Mouse (Mus musculus) erythroblast, embryonic 14.5 days (primary cell): ENCODE results near the gene Hnrnpk. TPM values are rescaled to one million over a fixed set of nuclear protein-coding genes. Genes with fewer than 3 reads are reported as not detected.

ENCODE experiments used
- H3K27me3 ChIP-seq: 2 replicates; pipeline ENCODE4 v1.6.1; 2012; ENCODE audit warnings: inconsistent platforms; ENCODE audit not compliant: control insufficient read depth
- H3K36me3 ChIP-seq: 2 replicates; pipeline ENCODE4 v1.6.1; 2012; ENCODE audit warnings: mild to moderate bottlenecking, inconsistent platforms; ENCODE audit not compliant: control insufficient read depth
- H3K4me1 ChIP-seq: 2 replicates; pipeline ENCODE4 v1.6.1; 2012; ENCODE audit warnings: inconsistent platforms; ENCODE audit not compliant: control insufficient read depth
- H3K4me3 ChIP-seq: replicated peaks from 2 replicates; pipeline ENCODE3; 2012; ENCODE audit warnings: moderate library complexity, mild to moderate bottlenecking, inconsistent platforms
- H3K9me3 ChIP-seq: 2 replicates; pipeline ENCODE4 v1.6.1; 2012; ENCODE audit warnings: low read length, inconsistent platforms, mixed read lengths; ENCODE audit not compliant: control insufficient read depth
- GATA1 ChIP-seq: IDR thresholded peaks from 2 replicates; pipeline ENCODE4 v1.6.1; 2012; ENCODE audit warnings: low read length, inconsistent platforms, mixed read lengths
- TAL1 ChIP-seq: IDR thresholded peaks from 3 replicates; pipeline ENCODE4 v1.6.1; 2012; ENCODE audit warnings: low read length, inconsistent platforms, mixed read lengths
- polyA plus RNA-seq: library from polyadenylated mRNA; stranded (reverse); fragments of >175 nt; gene quantifications from 2 replicates; pipeline ENCODE4 v1.2.3, GENCODE M21; 2012

Gene Hnrnpk
- polyA plus RNA-seq, 1 experiment, result 23.2 TPM

- H3K36me3 ChIP-seq, result no peaks in the 10 kb centered on the region
- H3K4me3 ChIP-seq, result no peak overlapping the region
- H3K9me3 ChIP-seq, result no peaks in the 10 kb centered on the region
- no peaks in the 10 kb centered on the region for H3K4me1 ChIP-seq
- no peak for TF ChIP-seq GATA1
- TF ChIP-seq TAL1, result no peak
- H3K27me3 ChIP-seq, result peaks cover 4% of the 10 kb centered on the region
These were observed 50.1 kb downstream of the Hnrnpk start for GRCm38 (mm10) chr13:58352996-58353395.

- no peaks in the 10 kb centered on the region for H3K27me3 ChIP-seq
- no peak for TF ChIP-seq GATA1
- TF ChIP-seq TAL1, result no peak
- no peak overlapping the region for H3K4me3 ChIP-seq
- no peaks in the 10 kb centered on the region for H3K9me3 ChIP-seq
- H3K4me1 ChIP-seq, result no peaks in the 10 kb centered on the region
- no peaks in the 10 kb centered on the region for H3K36me3 ChIP-seq
These were observed 52.5 kb downstream of the Hnrnpk start for GRCm38 (mm10) chr13:58350606-58351005.

DNA sequence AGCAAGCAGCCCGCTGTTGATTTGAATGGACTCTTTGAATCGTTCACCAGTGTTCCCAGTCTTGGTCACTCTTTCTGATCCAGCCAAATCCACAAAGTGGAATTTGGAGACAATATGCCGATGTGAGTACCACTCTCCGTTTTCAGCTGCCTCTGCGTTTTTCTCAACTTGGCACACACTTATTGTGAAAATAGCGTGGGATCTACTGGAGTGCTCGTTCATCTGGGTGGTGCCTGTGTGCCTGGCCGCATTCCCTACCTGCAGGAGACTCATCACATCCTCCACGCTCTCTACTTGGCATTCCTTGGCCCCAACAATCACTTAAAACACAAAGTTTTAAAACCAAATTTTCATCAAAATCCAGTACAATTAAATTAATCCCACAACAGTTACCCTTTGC, 58.6 kb downstream of the Hnrnpk start:
- H3K9me3 ChIP-seq, result no peaks in the 10 kb centered on the region
- no peaks in the 10 kb centered on the region for H3K36me3 ChIP-seq
- no peaks in the 10 kb centered on the region for H3K4me1 ChIP-seq
- TF ChIP-seq GATA1, result no peak
- no peak for TF ChIP-seq TAL1
- H3K4me3 ChIP-seq, result no peak overlapping the region
- no peaks in the 10 kb centered on the region for H3K27me3 ChIP-seq

Other genes starting within 250 kb of the Hnrnpk start
- gene Idnk, start 245.7 kb downstream of the Hnrnpk start, polyA plus RNA-seq, result 0.40 and 1.2 TPM in 2 replicates
- 4.3 TPM in 2 replicates for gene Ubqln1, start 187.7 kb downstream of the Hnrnpk start, polyA plus RNA-seq
- 0.03 and 0.17 TPM in 2 replicates for gene Gkap1, start 127.6 kb downstream of the Hnrnpk start, polyA plus RNA-seq
- 0.01 TPM in 1 of 2 replicates, not detected in the other for gene Kif27, start 44.2 kb downstream of the Hnrnpk start, polyA plus RNA-seq
- 1.3 TPM in 2 replicates for gene 2210016F16Rik, start 18.1 kb downstream of the Hnrnpk start, polyA plus RNA-seq
- gene Rmi1, start 1.1 kb downstream of the Hnrnpk start, polyA plus RNA-seq, result 0.43 and 0.69 TPM in 2 replicates
- 0.06 TPM in 1 of 2 replicates, not detected in the other for gene Slc28a3, start 207.5 kb upstream of the Hnrnpk start, polyA plus RNA-seq